Mouse (Mus musculus) small intestine, adult 2 months (tissue): ENCODE measurements around the gene Amotl1.

ENCODE experiments used
- CTCF ChIP-seq: fragments of 200-500 bp; IDR thresholded peaks from 2 replicates; pipeline ENCODE4 v1.5.1; 2012; ENCODE audit warnings: low read depth, mild to moderate bottlenecking, control low read depth, inconsistent platforms, low read length, moderate library complexity, mixed read lengths; ENCODE audit not compliant: insufficient replicate concordance, insufficient read length; ENCODE audit errors: extremely low read depth
- POLR2A ChIP-seq: fragments of 200-500 bp; IDR thresholded peaks from 2 replicates; pipeline ENCODE4 v1.6.1; 2012; ENCODE audit warnings: low read depth, mild to moderate bottlenecking, control low read depth, inconsistent platforms, low read length, moderate library complexity

- no peak for TF ChIP-seq CTCF
- no peak for TF ChIP-seq POLR2A
Measured at GRCm38 (mm10) chr9:14654010-14654409, 9.2 kb upstream of the Amotl1 start.
